Mouse (Mus musculus) cerebellum, adult 2 months (tissue): ENCODE measurements around the gene Nphp4. TPM values are rescaled to one million over a fixed set of nuclear protein-coding genes. Genes with fewer than 3 reads are reported as not detected.

Source experiments
- DNase-seq, 2 experiments: peaks; one replicate each; pipeline ENCODE4 v3.0.0; 2021
- H3K27ac ChIP-seq: fragments of 200-500 bp; 2 replicates; pipeline ENCODE4 v1.5.1; 2012; ENCODE audit warnings: low read length, control low read depth, inconsistent platforms; ENCODE audit not compliant: insufficient read depth
- H3K27me3 ChIP-seq: fragments of 200-500 bp; 2 replicates; pipeline ENCODE4 v1.6.1; 2012; ENCODE audit warnings: inconsistent platforms, mild to moderate bottlenecking, low read length, moderate library complexity; ENCODE audit not compliant: control insufficient read depth, insufficient read depth
- H3K4me1 ChIP-seq: fragments of 200-500 bp; 2 replicates; pipeline ENCODE4 v1.6.1; 2011; ENCODE audit warnings: low read length; ENCODE audit not compliant: control insufficient read depth, insufficient read depth
- H3K4me3 ChIP-seq: fragments of 200-500 bp; replicated peaks from 2 replicates; pipeline ENCODE3; 2011; ENCODE audit warnings: mild to moderate bottlenecking, low read depth, low read length, control low read depth; ENCODE audit not compliant: insufficient read depth
- CTCF ChIP-seq: fragments of 200-500 bp; IDR thresholded peaks from 2 replicates; pipeline ENCODE4 v1.5.1; 2011; ENCODE audit warnings: low read depth, mild to moderate bottlenecking, control low read depth, low read length, moderate library complexity, borderline replicate concordance; ENCODE audit not compliant: insufficient read depth
- POLR2A ChIP-seq: fragments of 200-500 bp; IDR thresholded peaks from 2 replicates; pipeline ENCODE4 v1.6.1; 2011; ENCODE audit warnings: low read length, control low read depth, borderline replicate concordance; ENCODE audit not compliant: insufficient read depth
- WGBS: fragments of 180-500 bp; shearing (Covaris S2); methylation state at CpG from one replicate; pipeline ENCODE4 v1.1.7; 2018; 5-methylcytosine and 5-hydroxymethylcytosine counted together
- polyA plus RNA-seq: library from polyadenylated mRNA; depleted of rRNA; stranded (reverse); fragments of >200 nt; gene quantifications from 2 replicates; pipeline ENCODE4 v1.2.3, GENCODE M21; 2012

Nphp4 gene
- polyA plus RNA-seq, 1 experiment = 8.7 TPM

DNA sequence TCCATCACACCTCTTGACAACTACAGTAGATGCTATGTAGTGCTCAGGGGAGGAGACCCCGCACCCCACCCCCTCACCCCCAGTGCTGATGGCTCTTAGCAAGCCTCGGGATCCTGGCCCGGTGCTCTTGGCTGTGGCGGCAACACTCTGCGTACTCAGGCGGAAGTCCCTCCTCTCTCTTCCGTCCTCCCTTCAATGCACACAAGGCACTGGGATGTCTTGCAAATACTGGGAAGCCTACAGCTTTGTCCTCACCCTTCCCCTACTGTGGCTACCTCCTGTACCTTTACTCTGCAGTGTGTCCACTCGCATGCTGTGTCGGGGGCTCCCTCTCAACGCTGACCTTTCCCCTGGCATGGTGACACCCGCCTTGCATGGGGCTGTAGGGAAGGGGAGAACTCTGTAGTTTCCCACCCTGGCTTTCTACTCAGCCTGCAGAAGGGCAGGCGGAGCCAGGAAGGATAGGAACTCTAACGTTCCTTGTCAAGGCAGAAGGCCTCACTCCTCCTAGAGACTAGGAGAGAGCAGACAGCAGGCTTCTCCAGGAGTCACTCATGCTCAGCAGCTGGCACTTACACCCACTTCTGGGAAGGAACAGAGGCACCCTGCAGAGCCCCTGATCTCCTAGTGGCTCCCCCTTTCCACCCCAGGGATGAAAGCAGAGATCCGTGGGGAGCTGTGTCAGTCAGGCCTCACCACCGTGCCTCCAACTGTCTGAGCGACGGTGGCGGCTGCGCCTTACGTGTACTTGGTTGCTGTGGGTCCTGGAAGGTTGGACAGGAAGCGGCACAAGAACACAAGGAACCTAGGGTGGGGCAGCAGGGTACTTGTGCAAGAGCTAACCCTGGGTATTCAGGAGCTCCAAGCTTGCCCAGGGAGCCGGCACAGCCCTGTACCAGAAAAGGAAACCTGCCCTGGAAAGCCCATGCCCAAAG lies 28.5 kb upstream of the Nphp4 start:
- no peaks in the 10 kb centered on the region for H3K27me3 ChIP-seq
- DNase-seq = no peak
- WGBS = 86% methylated on average over 22 of the region's 22 CpGs
- peaks cover 19% of the 10 kb centered on the region for H3K4me1 ChIP-seq
- H3K27ac ChIP-seq = no peak overlapping the region
- H3K4me3 ChIP-seq = no peak overlapping the region
- TF ChIP-seq CTCF = no peak
- no peak for TF ChIP-seq POLR2A

DNA sequence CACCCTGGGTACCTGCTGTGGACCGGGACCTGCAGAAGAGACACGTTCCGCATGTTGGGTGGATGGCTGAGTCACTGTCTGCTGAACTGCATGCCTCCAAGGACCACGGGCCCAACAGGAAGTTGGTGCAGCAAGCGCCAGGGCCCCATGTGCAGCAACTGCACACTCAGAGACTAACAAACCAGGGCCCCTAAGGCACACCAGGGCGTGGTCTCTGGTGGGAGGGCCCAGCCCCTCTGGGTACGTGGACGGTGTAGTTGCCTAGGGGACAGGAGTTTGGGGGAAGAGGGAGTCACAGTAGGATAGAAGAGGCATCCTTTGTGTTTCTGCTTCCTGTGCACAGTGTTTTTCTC lies 27.9 kb upstream of the Nphp4 start:
- WGBS = 75% methylated on average over 8 of the region's 8 CpGs
- Histone ChIP-seq H3K4me1 (peaks cover 26% of the 10 kb centered on the region), H3K27me3 (no peaks in the 10 kb centered on the region), H3K27ac (no peak overlapping the region), H3K4me3 (no peak overlapping the region)
- no peak for DNase-seq
- TF ChIP-seq POLR2A = no peak

GRCm38 (mm10) chr4:152451371-152451770 lies 25.1 kb upstream of the Nphp4 start:
- WGBS = 98% methylated on average over 6 of the region's 6 CpGs
- no peaks in the 10 kb centered on the region for H3K27me3 ChIP-seq
- no peak for DNase-seq
- H3K4me1 ChIP-seq = peaks cover 19% of the 10 kb centered on the region
- no peak overlapping the region for H3K27ac ChIP-seq
- no peak for TF ChIP-seq POLR2A
- TF ChIP-seq CTCF = no peak
- no peak overlapping the region for H3K4me3 ChIP-seq

GRCm38 (mm10) chr4:152453079-152453478 lies 23.4 kb upstream of the Nphp4 start:
- H3K27ac ChIP-seq = no peak overlapping the region
- 13% methylated on average over 10 of the region's 10 CpGs for WGBS

GRCm38 (mm10) chr4:152454153-152454552 lies 22.4 kb upstream of the Nphp4 start:
- Histone ChIP-seq H3K27ac (no peak overlapping the region), H3K27me3 (no peaks in the 10 kb centered on the region), H3K4me1 (peaks cover 16% of the 10 kb centered on the region), H3K4me3 (no peak overlapping the region)
- DNase-seq = no peak
- TF ChIP-seq CTCF (no peak), POLR2A (no peak)
- WGBS = 90% methylated on average over 12 of the region's 12 CpGs

More at GRCm38 (mm10) chr4:152453079-152453478, 23.4 kb upstream of the Nphp4 start:
- TF ChIP-seq CTCF = no peak
- no peak for TF ChIP-seq POLR2A
- no peaks in the 10 kb centered on the region for H3K27me3 ChIP-seq
- H3K4me1 ChIP-seq = peaks cover 16% of the 10 kb centered on the region
- no peak overlapping the region for H3K4me3 ChIP-seq
- DNase-seq = no peak

- peaks cover 13% of the 10 kb centered on the region for H3K4me1 ChIP-seq
- no peak overlapping the region for H3K4me3 ChIP-seq
- no peaks in the 10 kb centered on the region for H3K27me3 ChIP-seq
- TF ChIP-seq CTCF (no peak), POLR2A (no peak)
- no peak overlapping the region for H3K27ac ChIP-seq
- no peak for DNase-seq
- WGBS = 67% methylated on average over 18 of the region's 18 CpGs
Observed at GRCm38 (mm10) chr4:152456609-152457008, 19.9 kb upstream of the Nphp4 start.

DNA sequence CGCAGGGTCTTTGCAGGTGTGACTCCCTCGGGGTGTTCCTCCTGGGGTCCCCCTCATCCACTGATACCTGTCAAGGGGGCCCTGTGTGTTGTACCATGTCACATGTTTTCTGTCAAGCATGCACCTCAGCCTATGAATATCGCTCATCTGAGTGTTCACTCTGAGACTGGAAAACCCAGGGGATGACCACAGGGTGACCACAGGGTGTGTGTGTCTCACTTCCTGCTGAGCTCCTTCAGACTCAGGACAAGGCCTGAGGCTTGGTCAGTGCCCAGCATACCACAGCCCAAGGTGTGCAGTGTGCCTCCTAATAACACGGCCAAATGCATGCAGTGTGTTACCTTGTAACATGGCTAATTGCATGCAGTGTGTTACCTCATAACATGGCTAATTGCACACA lies 18.8 kb upstream of the Nphp4 start:
- DNase-seq = no peak
- TF ChIP-seq POLR2A = no peak
- no peak for TF ChIP-seq CTCF
- 90% methylated on average over 4 of the region's 4 CpGs for WGBS
- Histone ChIP-seq H3K27ac (no peak overlapping the region), H3K4me3 (no peak overlapping the region), H3K27me3 (no peaks in the 10 kb centered on the region), H3K4me1 (peaks cover 11% of the 10 kb centered on the region)

- no peak for DNase-seq
- WGBS = 78% methylated on average over 12 of the region's 12 CpGs
- Histone ChIP-seq H3K4me1 (peaks cover 9% of the 10 kb centered on the region), H3K27me3 (no peaks in the 10 kb centered on the region), H3K4me3 (no peak overlapping the region), H3K27ac (no peak overlapping the region)
- TF ChIP-seq POLR2A (no peak), CTCF (no peak)
Observed at GRCm38 (mm10) chr4:152462516-152462915, 14.0 kb upstream of the Nphp4 start.
